Mouse (Mus musculus) C2C12 (cell line): Measurements from ENCODE around the gene Lap3. TPM values are rescaled to one million over a fixed set of nuclear protein-coding genes. Genes with fewer than 3 reads are reported as not detected.

Experiments
- H3K27me3 ChIP-seq: one replicate; pipeline ENCODE4 v1.6.1; 2011; ENCODE audit not compliant: control insufficient read depth, insufficient read depth, insufficient read length
- H3K36me3 ChIP-seq: one replicate; pipeline ENCODE4 v1.6.1; 2011; ENCODE audit not compliant: control insufficient read depth, insufficient read depth
- H3K4me3 ChIP-seq: one replicate; pipeline ENCODE4 v1.5.1; 2011; ENCODE audit warnings: mild to moderate bottlenecking, control low read depth; ENCODE audit not compliant: poor library complexity, insufficient read depth, severe bottlenecking
- H3K79me2 ChIP-seq: one replicate; pipeline ENCODE4 v1.6.1; 2011; ENCODE audit not compliant: control insufficient read depth, insufficient read depth
- H3K79me3 ChIP-seq: one replicate; pipeline ENCODE4 v1.6.1; 2011; ENCODE audit warnings: low read depth, control low read depth
- H3ac ChIP-seq: one replicate; pipeline ENCODE3; 2011; ENCODE audit warnings: low read depth; ENCODE audit not compliant: control insufficient read depth, insufficient read length
- CEBPB ChIP-seq: IDR thresholded peaks from one replicate; pipeline ENCODE4 v1.6.1; 2011; ENCODE audit warnings: low read depth, mild to moderate bottlenecking, control low read depth, moderate library complexity
- CTCF ChIP-seq: IDR thresholded peaks from one replicate; pipeline ENCODE4 v1.5.1; 2011; ENCODE audit not compliant: control insufficient read depth, insufficient read depth, insufficient read length
- FOSL1 ChIP-seq: IDR thresholded peaks from one replicate; pipeline ENCODE4 v1.8.0; 2011; ENCODE audit warnings: mild to moderate bottlenecking, low read length; ENCODE audit not compliant: poor library complexity, insufficient read depth, severe bottlenecking
- MAX ChIP-seq: IDR thresholded peaks from one replicate; pipeline ENCODE4 v1.6.1; 2011; ENCODE audit warnings: mild to moderate bottlenecking, control low read depth
- MYOD1 ChIP-seq: IDR thresholded peaks from one replicate; pipeline ENCODE4 v1.6.1; 2011; ENCODE audit warnings: low read depth; ENCODE audit not compliant: control insufficient read depth, insufficient read length
- MYOG ChIP-seq: IDR thresholded peaks from one replicate; pipeline ENCODE4 v1.6.1; 2011; ENCODE audit not compliant: control insufficient read depth, insufficient read length; ENCODE audit errors: extremely low read depth
- USF1 ChIP-seq: IDR thresholded peaks from one replicate; pipeline ENCODE4 v1.6.1; 2011; ENCODE audit warnings: low read depth, mild to moderate bottlenecking, control low read depth, moderate library complexity
- long read RNA-seq, 2 experiments: library from polyadenylated mRNA; unstranded; transcript quantifications; one replicate each; pipeline ENCODE4 v2.0.0; 2019 to 2020
- polyA plus RNA-seq: library from polyadenylated mRNA; unstranded; fragments of >200 nt; fragmentation: generic; extraction: Trizol; gene quantifications from one replicate; pipeline ENCODE4 v1.2.1, GENCODE M21; 2012; ENCODE audit warnings: missing spikeins

The Lap3 gene
- 87.7 TPM for polyA plus RNA-seq
- long read RNA-seq, experiment 1, transcript Lap3-201 (13 exons, 2,267 nt), result major isoform, 87 of 99 reads
- long read RNA-seq, experiment 1, partial matches to known transcripts, result 9 of 99 reads
- long read RNA-seq, experiment 1, other reads (novel, unspliced or antisense), result 3 of 99 reads
- long read RNA-seq, experiment 2, transcript Lap3-201 (13 exons, 2,267 nt), result major isoform, 790 of 813 reads
- long read RNA-seq, experiment 2, partial matches to known transcripts, result 7 of 813 reads
- long read RNA-seq, experiment 2, other reads (novel, unspliced or antisense), result 15 of 813 reads

- Histone ChIP-seq H3K27me3 (no peaks in the 10 kb centered on the region), H3K4me3 (peak within 1 kb of the TSS; percentile 61), H3K36me3 (peaks cover 32% of the 10 kb centered on the region), H3K79me2 (peaks cover 44% of the 10 kb centered on the region), H3K79me3 (peaks cover 16% of the 10 kb centered on the region), H3ac (peak within 1 kb of the TSS; percentile 81)
- TF ChIP-seq CEBPB (no peak), USF1 (peak; percentile 77), CTCF (peak; percentile 9), MYOG (no peak), MAX (peak; percentile 69), MYOD1 (no peak), FOSL1 (no peak)
These were observed at the start of gene Lap3 for GRCm38 (mm10) chr5:45493191-45494092. TSS of gene Lap3 (plus strand) at chr5:45493374.

- Histone ChIP-seq H3ac (no peak overlapping the region), H3K27me3 (no peaks in the 10 kb centered on the region), H3K79me2 (no peaks in the 10 kb centered on the region), H3K4me3 (no peak overlapping the region), H3K79me3 (no peaks in the 10 kb centered on the region), H3K36me3 (peaks cover 12% of the 10 kb centered on the region)
- no peak for TF ChIP-seq USF1
- no peak for TF ChIP-seq CEBPB
- TF ChIP-seq MYOG, result no peak
These were observed 48.9 kb upstream of the Lap3 start for GRCm38 (mm10) chr5:45444130-45444832.

- peaks cover 4% of the 10 kb centered on the region for H3K36me3 ChIP-seq
These were observed 44.5 kb upstream of the Lap3 start for GRCm38 (mm10) chr5:45448676-45449075.

GRCm38 (mm10) chr5:45449206-45449605 is 44.0 kb upstream of the Lap3 start:
- no peaks in the 10 kb centered on the region for H3K79me2 ChIP-seq
- TF ChIP-seq MYOD1 (no peak), CEBPB (no peak)
- H3K4me3 ChIP-seq, result peak overlapping the region; percentile 43
- no peaks in the 10 kb centered on the region for H3K27me3 ChIP-seq
- H3K79me3 ChIP-seq, result no peaks in the 10 kb centered on the region
- peak overlapping the region; percentile 18 for H3ac ChIP-seq
- peaks cover 4% of the 10 kb centered on the region for H3K36me3 ChIP-seq

More at GRCm38 (mm10) chr5:45448676-45449075, 44.5 kb upstream of the Lap3 start:
- Histone ChIP-seq H3K27me3 (no peaks in the 10 kb centered on the region), H3K4me3 (no peak overlapping the region), H3K79me2 (no peaks in the 10 kb centered on the region), H3K79me3 (no peaks in the 10 kb centered on the region), H3ac (no peak overlapping the region)
- TF ChIP-seq MAX (no peak), FOSL1 (no peak), USF1 (no peak)

- Histone ChIP-seq H3K79me3 (no peaks in the 10 kb centered on the region), H3K4me3 (peak within 1 kb of the TSS; percentile 43), H3K27me3 (no peaks in the 10 kb centered on the region), H3K36me3 (no peaks in the 10 kb centered on the region), H3K79me2 (no peaks in the 10 kb centered on the region), H3ac (peak within 1 kb of the TSS; percentile 62)
- TF ChIP-seq USF1 (peak; percentile 80), CEBPB (no peak)
These were observed 43.1 kb upstream of the Lap3 start, which contains the start of gene Qdpr for GRCm38 (mm10) chr5:45449831-45450716. TSS of gene Qdpr (minus strand) at chr5:45450236.
